Mouse (Mus musculus): ENCODE measurements at regions not wholly inside any gene's neighbourhood (a gene's known extent, or its start where the extent isn't known, plus 50 kb on each side); places are given as distances from the start of the nearest gene placed in this dataset.

DNA sequence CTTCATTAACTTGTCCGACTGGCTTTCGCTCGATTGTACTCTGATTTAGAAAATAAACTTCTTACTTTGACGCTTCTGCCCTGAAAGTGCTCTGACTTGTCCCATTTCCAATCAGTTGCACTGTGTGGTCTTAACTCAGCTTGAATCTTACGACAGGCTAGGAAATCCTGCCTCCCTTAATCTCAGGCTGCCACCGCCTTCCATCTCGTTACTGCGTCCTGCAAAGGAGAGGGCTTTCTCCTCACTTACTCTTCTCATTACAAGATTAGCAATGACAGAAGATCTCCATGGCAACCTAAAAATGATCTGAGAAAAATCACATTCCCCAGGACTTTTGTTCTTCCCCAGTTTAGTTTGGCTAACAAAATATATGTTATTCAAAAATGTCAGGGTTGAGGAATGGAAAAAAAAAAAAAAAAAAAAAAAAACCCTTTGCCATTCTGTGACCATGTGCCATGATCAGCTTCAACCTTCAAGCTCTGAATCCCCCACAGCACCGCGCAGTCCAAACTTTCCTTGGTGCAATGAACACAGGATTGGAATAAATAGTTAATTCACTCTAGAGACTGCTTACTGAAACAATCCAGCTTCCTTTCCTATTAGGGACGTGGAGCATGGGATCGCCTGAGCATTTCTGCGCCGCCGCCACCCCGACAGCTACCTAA is 494.1 kb downstream of the Lmo4 start:
- TF ChIP-seq CTCF (IDR thresholded peaks at IDR 0.05; ENCODE audit: low read depth) (no peak), EP300 (IDR thresholded peaks at IDR 0.05; ENCODE audit: low read depth) (no peak)

Data from heart, postnatal 0 days (tissue).